Mouse (Mus musculus) limb, embryonic 13.5 days (tissue): Measurements from ENCODE around the gene Nrm. TPM values are rescaled to one million over a fixed set of nuclear protein-coding genes. Genes with fewer than 3 reads are reported as not detected.

ENCODE experiments used
- ATAC-seq: fragments of 200-750 bp; cut with Nextera tagmentation; 2 replicates; pipeline ENCODE4 v1.8.0; 2017; ENCODE audit warnings: low read depth, moderate number of reproducible peaks, moderate TSS enrichment; ENCODE audit not compliant: low FRiP score
- H3K27ac ChIP-seq: fragments of 300-500 bp; sonication (generic); 2 replicates; pipeline ENCODE4 v1.5.1; 2015; ENCODE audit warnings: inconsistent platforms, mild to moderate bottlenecking, moderate library complexity
- H3K27me3 ChIP-seq: fragments of 300-500 bp; sonication (generic); 2 replicates; pipeline ENCODE4 v1.6.1; 2015; ENCODE audit warnings: mild to moderate bottlenecking, inconsistent platforms
- H3K36me3 ChIP-seq: fragments of 300-500 bp; sonication (generic); 2 replicates; pipeline ENCODE4 v1.6.1; 2015; ENCODE audit warnings: inconsistent platforms, mild to moderate bottlenecking, moderate library complexity
- H3K4me1 ChIP-seq: fragments of 300-500 bp; sonication (generic); 2 replicates; pipeline ENCODE4 v1.6.1; 2015; ENCODE audit warnings: inconsistent platforms
- H3K4me2 ChIP-seq: fragments of 300-500 bp; sonication (generic); replicated peaks from 2 replicates; pipeline ENCODE4 v1.6.1; 2015; ENCODE audit warnings: inconsistent platforms, mild to moderate bottlenecking, moderate library complexity
- H3K4me3 ChIP-seq: fragments of 300-500 bp; sonication (generic); 2 replicates; pipeline ENCODE4 v1.5.1; 2015; ENCODE audit warnings: moderate library complexity, mild to moderate bottlenecking, inconsistent platforms
- H3K9ac ChIP-seq: fragments of 300-500 bp; sonication (generic); 2 replicates; pipeline ENCODE4 v1.6.1; 2015; ENCODE audit warnings: mild to moderate bottlenecking, inconsistent platforms
- H3K9me3 ChIP-seq: fragments of 300-500 bp; sonication (generic); 2 replicates; pipeline ENCODE4 v1.6.1; 2016; ENCODE audit warnings: inconsistent platforms
- WGBS: fragments of 180-500 bp; shearing (Covaris S2); methylation state at CpG from one replicate; pipeline ENCODE4 v1.1.7; 2015; 5-methylcytosine and 5-hydroxymethylcytosine counted together
- polyA plus RNA-seq: library from polyadenylated mRNA; unstranded; fragments of >200 nt; fragmentation: Nextera tagmentation; extraction: Ambion mirVana; gene quantifications from 2 replicates; pipeline ENCODE4 v1.2.1, GENCODE M21; 2015

The Nrm gene
- polyA plus RNA-seq, result 54.9 and 55.1 TPM in 2 replicates

- no peaks in the 10 kb centered on the region for H3K9me3 ChIP-seq
- WGBS, result under 1% methylated on average over 47 of the region's 47 CpGs
- peaks cover 20% of the 10 kb centered on the region for H3K4me1 ChIP-seq
- ATAC-seq, result peak; percentile 92
- peak within 1 kb of the TSS; percentile 75 for H3K4me3 ChIP-seq
- H3K9ac ChIP-seq, result peak within 1 kb of the TSS; percentile 81
- peak within 1 kb of the TSS; percentile 73 for H3K4me2 ChIP-seq
- H3K27me3 ChIP-seq, result no peaks in the 10 kb centered on the region
- H3K36me3 ChIP-seq, result peaks cover 23% of the 10 kb centered on the region
- H3K27ac ChIP-seq, result peak within 1 kb of the TSS; percentile 92
Observed at GRCm38 (mm10) chr17:35861198-35861857, at the start of gene Nrm. Gene Nrm, plus strand, starts transcription at chr17:35861318.

- no peak overlapping the region for H3K4me2 ChIP-seq
- H3K27ac ChIP-seq, result peak overlapping the region; percentile 81
- H3K4me3 ChIP-seq, result no peak overlapping the region
- H3K9ac ChIP-seq, result no peak overlapping the region
- H3K4me1 ChIP-seq, result peaks cover 46% of the 10 kb centered on the region
- H3K9me3 ChIP-seq, result no peaks in the 10 kb centered on the region
- H3K36me3 ChIP-seq, result no peaks in the 10 kb centered on the region
- WGBS, result 80% methylated on average over 5 of the region's 5 CpGs
- no peak for ATAC-seq
- no peaks in the 10 kb centered on the region for H3K27me3 ChIP-seq
Observed at GRCm38 (mm10) chr17:35812307-35812706, 48.8 kb upstream of the Nrm start.

- WGBS, result 67% methylated on average over 6 of the region's 6 CpGs
Observed at GRCm38 (mm10) chr17:35812736-35813135, 48.4 kb upstream of the Nrm start.

GRCm38 (mm10) chr17:35813245-35813647 lies 47.9 kb upstream of the Nrm start:
- peak overlapping the region; percentile 81 for H3K27ac ChIP-seq
- WGBS, result 30% methylated on average over 7 of the region's 7 CpGs
- no peaks in the 10 kb centered on the region for H3K36me3 ChIP-seq
- H3K9me3 ChIP-seq, result no peaks in the 10 kb centered on the region
- no peaks in the 10 kb centered on the region for H3K27me3 ChIP-seq
- H3K4me3 ChIP-seq, result no peak overlapping the region
- peaks cover 50% of the 10 kb centered on the region for H3K4me1 ChIP-seq
- ATAC-seq, result peak; percentile 75
- H3K4me2 ChIP-seq, result 0 out of 2 replicates have a peak overlapping the region, but pooled peaks have one; percentile 3
- H3K9ac ChIP-seq, result no peak overlapping the region

More at GRCm38 (mm10) chr17:35812736-35813135, 48.4 kb upstream of the Nrm start:
- peak overlapping the region; percentile 81 for H3K27ac ChIP-seq
- H3K4me3 ChIP-seq, result no peak overlapping the region
- no peaks in the 10 kb centered on the region for H3K27me3 ChIP-seq
- peaks cover 50% of the 10 kb centered on the region for H3K4me1 ChIP-seq
- H3K9ac ChIP-seq, result no peak overlapping the region
- H3K4me2 ChIP-seq, result no peak overlapping the region
- no peaks in the 10 kb centered on the region for H3K9me3 ChIP-seq
- ATAC-seq, result no peak
- H3K36me3 ChIP-seq, result no peaks in the 10 kb centered on the region

- 68% methylated on average over 7 of the region's 7 CpGs for WGBS
Observed at GRCm38 (mm10) chr17:35813653-35814052, 47.5 kb upstream of the Nrm start.

GRCm38 (mm10) chr17:35814678-35815077 lies 46.4 kb upstream of the Nrm start:
- WGBS, result 57% methylated on average over 6 of the region's 6 CpGs
- Histone ChIP-seq H3K36me3 (no peaks in the 10 kb centered on the region), H3K9ac (no peak overlapping the region), H3K9me3 (no peaks in the 10 kb centered on the region), H3K4me3 (no peak overlapping the region), H3K4me1 (peaks cover 50% of the 10 kb centered on the region), H3K27ac (no peak overlapping the region), H3K27me3 (no peaks in the 10 kb centered on the region), H3K4me2 (no peak overlapping the region)
- ATAC-seq, result no peak

More at GRCm38 (mm10) chr17:35813653-35814052, 47.5 kb upstream of the Nrm start:
- H3K4me3 ChIP-seq, result no peak overlapping the region
- no peaks in the 10 kb centered on the region for H3K36me3 ChIP-seq
- H3K4me1 ChIP-seq, result peaks cover 50% of the 10 kb centered on the region
- no peak; the same call in 1 of the 2 replicates for ATAC-seq
- no peaks in the 10 kb centered on the region for H3K9me3 ChIP-seq
- 0 out of 2 replicates have a peak overlapping the region, but pooled peaks have one; percentile 3 for H3K4me2 ChIP-seq
- H3K27me3 ChIP-seq, result no peaks in the 10 kb centered on the region
- H3K27ac ChIP-seq, result peak overlapping the region; percentile 81
- no peak overlapping the region for H3K9ac ChIP-seq

- no peak for ATAC-seq
- no peak overlapping the region for H3K27ac ChIP-seq
- no peak overlapping the region for H3K4me3 ChIP-seq
- no peaks in the 10 kb centered on the region for H3K36me3 ChIP-seq
- peaks cover 54% of the 10 kb centered on the region for H3K4me1 ChIP-seq
- H3K9me3 ChIP-seq, result no peaks in the 10 kb centered on the region
- H3K4me2 ChIP-seq, result no peak overlapping the region
- no peak overlapping the region for H3K9ac ChIP-seq
- WGBS, result 44% methylated on average over 7 of the region's 7 CpGs
- H3K27me3 ChIP-seq, result no peaks in the 10 kb centered on the region
Observed at GRCm38 (mm10) chr17:35815836-35816235, 45.3 kb upstream of the Nrm start.

GRCm38 (mm10) chr17:35816686-35817085 lies 44.4 kb upstream of the Nrm start:
- Histone ChIP-seq H3K27ac (peak overlapping the region; percentile 39; the same call in 1 of the 2 replicates), H3K4me3 (no peak overlapping the region), H3K9me3 (no peaks in the 10 kb centered on the region), H3K36me3 (no peaks in the 10 kb centered on the region), H3K4me2 (no peak overlapping the region), H3K9ac (no peak overlapping the region), H3K4me1 (peaks cover 61% of the 10 kb centered on the region), H3K27me3 (no peaks in the 10 kb centered on the region)
- 39% methylated on average over 8 of the region's 14 CpGs for WGBS
- ATAC-seq, result no peak

GRCm38 (mm10) chr17:35817226-35817625 lies 43.9 kb upstream of the Nrm start:
- Histone ChIP-seq H3K4me1 (peaks cover 63% of the 10 kb centered on the region), H3K9ac (no peak overlapping the region)
- no peak for ATAC-seq

GRCm38 (mm10) chr17:35820111-35820510 lies 41.0 kb upstream of the Nrm start:
- Histone ChIP-seq H3K36me3 (peaks cover 3% of the 10 kb centered on the region; the same call in 1 of the 2 replicates), H3K4me1 (peaks cover 56% of the 10 kb centered on the region), H3K9ac (no peak overlapping the region), H3K27me3 (no peaks in the 10 kb centered on the region), H3K4me3 (no peak overlapping the region), H3K4me2 (no peak overlapping the region), H3K9me3 (no peaks in the 10 kb centered on the region), H3K27ac (no peak overlapping the region)
- WGBS, result 80% methylated on average over 5 of the region's 5 CpGs
- no peak for ATAC-seq

More at GRCm38 (mm10) chr17:35817226-35817625, 43.9 kb upstream of the Nrm start:
- H3K9me3 ChIP-seq, result no peaks in the 10 kb centered on the region
- H3K36me3 ChIP-seq, result no peaks in the 10 kb centered on the region
- H3K27ac ChIP-seq, result peak overlapping the region; percentile 67; the same call in 1 of the 2 replicates
- H3K27me3 ChIP-seq, result no peaks in the 10 kb centered on the region
- peak overlapping the region; percentile 25; the same call in 1 of the 2 replicates for H3K4me2 ChIP-seq
- no peak overlapping the region for H3K4me3 ChIP-seq
- 28% methylated on average over 10 of the region's 10 CpGs for WGBS

- H3K9me3 ChIP-seq, result no peaks in the 10 kb centered on the region
- ATAC-seq, result peak; percentile 49
- peak within 1 kb of the TSS; percentile 75 for H3K9ac ChIP-seq
- no peaks in the 10 kb centered on the region for H3K27me3 ChIP-seq
- H3K4me3 ChIP-seq, result peak within 1 kb of the TSS; percentile 66
- WGBS, result under 1% methylated on average over 62 of the region's 62 CpGs
- H3K27ac ChIP-seq, result peak within 1 kb of the TSS; percentile 22; the same call in 1 of the 2 replicates
- peak within 1 kb of the TSS; percentile 97 for H3K4me2 ChIP-seq
- peaks cover 19% of the 10 kb centered on the region for H3K36me3 ChIP-seq
- peaks cover 43% of the 10 kb centered on the region for H3K4me1 ChIP-seq
Observed at GRCm38 (mm10) chr17:35821439-35822430, 39.4 kb upstream of the Nrm start, which contains the start of gene Ier3. Gene Ier3, plus strand, starts transcription at chr17:35821684.
